Mouse (Mus musculus) liver, postnatal 0 days (tissue): ENCODE results near the gene Ly6g6f. TPM values are rescaled to one million over a fixed set of nuclear protein-coding genes. Genes with fewer than 3 reads are reported as not detected.

Experiments used
- ATAC-seq: fragments of 200-750 bp; cut with Nextera tagmentation; 2 replicates; pipeline ENCODE4 v1.8.0; 2017; ENCODE audit warnings: mild to moderate bottlenecking, moderate library complexity
- DNase-seq: peaks from one replicate; pipeline ENCODE4 v3.0.0-alpha.2; 2016
- H3K27ac ChIP-seq: fragments of 300-500 bp; sonication (generic); 2 replicates; pipeline ENCODE4 v1.5.1; 2014; ENCODE audit warnings: antibody characterized with exemption, moderate library complexity, mild to moderate bottlenecking, low read depth
- H3K27me3 ChIP-seq: fragments of 300-500 bp; sonication (generic); 2 replicates; pipeline ENCODE4 v1.6.1; 2014; ENCODE audit warnings: low read length, control low read depth, mixed read lengths; ENCODE audit not compliant: insufficient read depth
- H3K36me3 ChIP-seq: fragments of 300-500 bp; sonication (generic); replicated peaks from 2 replicates; pipeline ENCODE4 v1.6.1; 2014; ENCODE audit warnings: mild to moderate bottlenecking, control low read depth, low read length, moderate library complexity, mixed read lengths; ENCODE audit not compliant: insufficient read depth
- H3K4me1 ChIP-seq: fragments of 300-500 bp; sonication (generic); 2 replicates; pipeline ENCODE4 v1.6.1; 2014; ENCODE audit warnings: antibody characterized with exemption, mild to moderate bottlenecking, control low read depth; ENCODE audit not compliant: insufficient read depth
- H3K4me2 ChIP-seq: fragments of 300-500 bp; sonication (generic); 2 replicates; pipeline ENCODE4 v1.6.1; 2014; ENCODE audit warnings: low read depth, mild to moderate bottlenecking, low read length, moderate library complexity, mixed read lengths
- H3K4me3 ChIP-seq: fragments of 300-500 bp; sonication (generic); 2 replicates; pipeline ENCODE4 v1.5.1; 2014; ENCODE audit warnings: low read depth, low read length
- H3K9ac ChIP-seq: fragments of 300-500 bp; sonication (generic); replicated peaks from 2 replicates; pipeline ENCODE4 v1.6.1; 2014; ENCODE audit warnings: mild to moderate bottlenecking, moderate library complexity
- H3K9me3 ChIP-seq: fragments of 300-500 bp; sonication (generic); 2 replicates; pipeline ENCODE4 v1.6.1; 2016; ENCODE audit warnings: mild to moderate bottlenecking, control low read depth, low read length, mixed read lengths
- CTCF ChIP-seq: sonication (generic); IDR thresholded peaks from 2 replicates; pipeline ENCODE4 v1.5.1; 2016; ENCODE audit warnings: antibody characterized with exemption, low read depth
- EP300 ChIP-seq: IDR thresholded peaks from 2 replicates; pipeline ENCODE4 v1.6.1; 2016; ENCODE audit warnings: antibody characterized with exemption, low read depth, mild to moderate bottlenecking
- WGBS: fragments of 180-500 bp; shearing (Covaris S2); extraction: QIAGEN DNeasy Blood & Tissue Kit; methylation state at CpG from one replicate; pipeline ENCODE4 v1.1.7; 2014; ENCODE audit not compliant: insufficient replicate concordance; 5-methylcytosine and 5-hydroxymethylcytosine counted together
- polyA plus RNA-seq: library from polyadenylated mRNA; unstranded; fragments of >200 nt; fragmentation: Nextera tagmentation; extraction: Ambion mirVana; gene quantifications from 2 replicates; pipeline ENCODE4 v1.2.1, GENCODE M21; 2015

Ly6g6f gene
- polyA plus RNA-seq, result 4.0 and 5.3 TPM in 2 replicates

DNA sequence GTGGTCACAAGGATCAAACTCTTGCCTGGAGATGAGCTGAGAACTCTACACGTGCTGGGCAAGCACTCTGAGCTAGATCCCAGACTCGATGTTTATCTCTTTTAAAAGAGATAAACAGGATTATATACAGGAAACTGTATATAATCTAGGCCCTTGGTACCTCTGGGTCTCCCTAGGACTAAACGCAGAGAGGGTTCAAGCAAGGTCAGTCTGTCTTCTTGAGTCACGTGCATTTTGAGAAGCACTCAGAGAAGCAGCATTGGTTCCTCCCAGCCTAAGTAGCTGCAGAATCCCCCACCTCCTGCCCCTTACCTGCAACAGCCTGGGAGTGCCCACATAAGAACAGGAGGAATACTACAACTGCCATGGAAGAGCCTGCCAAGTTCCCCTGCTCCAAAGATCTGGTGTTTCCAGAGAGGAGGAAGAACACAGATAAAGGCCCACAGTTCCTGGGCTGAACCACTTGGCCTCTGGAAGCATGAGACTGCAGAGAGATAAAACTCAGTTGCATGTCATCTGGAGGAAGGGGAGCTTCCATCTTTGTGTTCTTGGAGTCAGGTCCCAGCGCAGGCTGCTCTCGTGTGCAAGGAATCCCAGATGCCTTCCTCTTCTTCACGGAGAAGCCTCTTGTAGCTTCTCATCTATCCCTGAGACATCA lies at the start of gene Ly6g6f:
Gene Ly6g6f (minus strand): TSS at position 403 of the 658 bp plus-strand sequence.
- Histone ChIP-seq H3K9me3 (no peaks in the 10 kb centered on the region), H3K4me2 (no peak within 1 kb of the TSS), H3K27ac (no peak within 1 kb of the TSS), H3K27me3 (no peaks in the 10 kb centered on the region), H3K9ac (no peak within 1 kb of the TSS), H3K4me1 (peaks cover 12% of the 10 kb centered on the region), H3K36me3 (no peaks in the 10 kb centered on the region), H3K4me3 (no peak within 1 kb of the TSS)
- WGBS, result 49% methylated on average over 7 of the region's 7 CpGs
- DNase-seq (no peak), ATAC-seq (no peak)
- TF ChIP-seq CTCF (no peak), EP300 (no peak)

- Histone ChIP-seq H3K27me3 (no peaks in the 10 kb centered on the region), H3K4me1 (peaks cover 10% of the 10 kb centered on the region), H3K9me3 (no peaks in the 10 kb centered on the region), H3K36me3 (peaks cover 28% of the 10 kb centered on the region), H3K27ac (peak within 1 kb of the TSS; percentile 93), H3K9ac (peak within 1 kb of the TSS; percentile 78), H3K4me2 (peak within 1 kb of the TSS; percentile 82), H3K4me3 (peak within 1 kb of the TSS; percentile 66)
- ATAC-seq, result peak; percentile 89
- WGBS, result under 1% methylated on average over 66 of the region's 66 CpGs
- DNase-seq, result peak; percentile 95
- TF ChIP-seq EP300 (peak; percentile 84), CTCF (no peak; the same call in 1 of the 2 replicates)
Measured at GRCm38 (mm10) chr17:35134801-35135590, 49.6 kb upstream of the Ly6g6f start, which contains the start of gene Bag6. Gene Bag6 (plus strand): TSS chr17:35135178.

GRCm38 (mm10) chr17:35133517-35133916 lies 48.1 kb upstream of the Ly6g6f start:
- Histone ChIP-seq H3K27me3 (no peaks in the 10 kb centered on the region), H3K4me1 (peaks cover 14% of the 10 kb centered on the region), H3K9ac (no peak overlapping the region), H3K4me2 (0 out of 2 replicates have a peak overlapping the region, but pooled peaks have one; percentile 82), H3K27ac (no peak overlapping the region), H3K4me3 (no peak overlapping the region), H3K36me3 (peaks cover 16% of the 10 kb centered on the region), H3K9me3 (no peaks in the 10 kb centered on the region)
- no peak for DNase-seq
- TF ChIP-seq CTCF (no peak), EP300 (no peak)
- no peak for ATAC-seq
- WGBS, result 90% methylated on average over 7 of the region's 7 CpGs

DNA sequence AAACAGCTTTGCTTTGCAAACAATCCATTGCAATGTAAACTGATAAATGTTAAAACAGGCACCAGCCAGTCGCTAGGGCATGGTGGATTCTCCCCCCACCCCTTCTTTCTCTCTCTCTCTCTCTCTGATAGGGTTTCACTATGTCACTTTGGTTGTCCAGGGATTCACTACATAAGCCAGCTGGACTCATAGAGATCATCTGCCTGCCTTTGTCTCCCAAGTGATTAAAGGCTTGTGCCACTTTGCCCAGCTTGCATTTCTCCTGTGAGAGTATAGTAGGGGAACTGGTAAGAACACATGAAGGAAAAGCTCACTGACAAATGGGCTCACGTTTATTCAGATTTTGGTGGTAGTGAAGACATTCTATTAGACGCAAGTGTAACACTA lies 46.8 kb upstream of the Ly6g6f start:
- Histone ChIP-seq H3K4me3 (no peak overlapping the region), H3K4me2 (peak overlapping the region; percentile 10), H3K9ac (no peak overlapping the region), H3K36me3 (peaks cover 15% of the 10 kb centered on the region), H3K27me3 (no peaks in the 10 kb centered on the region), H3K9me3 (no peaks in the 10 kb centered on the region), H3K27ac (peak overlapping the region; percentile 88), H3K4me1 (peaks cover 19% of the 10 kb centered on the region)
- DNase-seq (no peak), ATAC-seq (no peak)
- TF ChIP-seq EP300 (no peak), CTCF (no peak)
- 58% methylated on average over 3 of the region's 3 CpGs for WGBS

DNA sequence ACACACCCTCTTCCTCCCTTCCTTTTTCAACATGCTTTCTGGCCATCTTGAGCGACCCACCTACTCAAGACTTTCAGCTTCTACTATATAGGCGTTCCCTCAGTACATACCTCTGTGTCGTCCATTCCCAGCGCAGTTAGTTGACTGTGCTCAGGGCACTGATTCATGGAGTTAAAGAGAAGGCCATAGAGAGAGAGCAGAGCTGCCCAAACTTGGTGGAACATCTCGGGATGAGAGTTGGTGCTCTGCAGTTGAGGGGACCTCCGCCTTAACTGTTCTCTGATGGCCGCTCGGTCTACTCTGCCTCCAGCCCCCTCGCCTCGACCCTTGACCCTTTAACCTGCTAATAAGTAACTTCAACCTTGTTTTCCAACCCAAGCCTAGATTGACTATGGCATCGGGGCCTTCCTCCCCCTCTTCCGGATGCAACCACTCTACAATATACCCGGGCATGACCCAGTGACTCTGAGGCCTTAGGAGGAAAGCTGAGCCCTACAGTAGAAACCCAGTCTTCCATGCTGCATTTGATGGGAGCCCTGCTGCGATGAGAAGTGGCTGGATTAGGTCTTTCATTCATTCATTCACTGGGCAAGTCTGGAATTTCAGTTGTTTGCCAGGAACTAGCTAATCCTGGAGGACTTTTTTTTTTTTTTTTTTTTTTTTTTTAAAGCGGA lies 46.2 kb upstream of the Ly6g6f start, which contains the start of gene Apom:
Gene Apom (minus strand): TSS at position 551 of the 674 bp plus-strand sequence.
- H3K36me3 ChIP-seq, result peaks cover 15% of the 10 kb centered on the region
- peak; percentile 52 for DNase-seq
- peak within 1 kb of the TSS; percentile 88 for H3K27ac ChIP-seq
- no peak for TF ChIP-seq EP300
- H3K9me3 ChIP-seq, result no peaks in the 10 kb centered on the region
- H3K4me3 ChIP-seq, result peak within 1 kb of the TSS; percentile 36
- H3K9ac ChIP-seq, result peak within 1 kb of the TSS; percentile 46; the same call in 1 of the 2 replicates
- peaks cover 20% of the 10 kb centered on the region for H3K4me1 ChIP-seq
- no peaks in the 10 kb centered on the region for H3K27me3 ChIP-seq
- peak; percentile 6; the same call in 1 of the 2 replicates for ATAC-seq
- H3K4me2 ChIP-seq, result peak within 1 kb of the TSS; percentile 64
- WGBS, result 65% methylated on average over 15 of the region's 15 CpGs

- H3K9ac ChIP-seq, result peak overlapping the region; percentile 46; the same call in 1 of the 2 replicates
- peak overlapping the region; percentile 64 for H3K4me2 ChIP-seq
- WGBS, result 62% methylated on average over 8 of the region's 8 CpGs
- no peak for TF ChIP-seq EP300
- no peak for TF ChIP-seq CTCF
- H3K27ac ChIP-seq, result peak overlapping the region; percentile 66
- no peaks in the 10 kb centered on the region for H3K9me3 ChIP-seq
- no peak for DNase-seq
- peaks cover 20% of the 10 kb centered on the region for H3K4me1 ChIP-seq
- no peak for ATAC-seq
- H3K27me3 ChIP-seq, result no peaks in the 10 kb centered on the region
- peak overlapping the region; percentile 36 for H3K4me3 ChIP-seq
- peaks cover 15% of the 10 kb centered on the region for H3K36me3 ChIP-seq
Measured at GRCm38 (mm10) chr17:35131038-35131437, 45.6 kb upstream of the Ly6g6f start.
